Mouse (Mus musculus) lung, adult 2 months (tissue): ENCODE results near the gene Sbf2.

Source experiments
- CTCF ChIP-seq: fragments of 200-500 bp; IDR thresholded peaks from 2 replicates; pipeline ENCODE4 v1.5.1; 2011; ENCODE audit warnings: mild to moderate bottlenecking, low read length, control low read depth; ENCODE audit not compliant: insufficient read depth
- POLR2A ChIP-seq: fragments of 200-500 bp; IDR thresholded peaks from 2 replicates; pipeline ENCODE4 v1.6.1; 2011; ENCODE audit warnings: low read depth, mild to moderate bottlenecking, control low read depth, low read length, borderline replicate concordance; ENCODE audit errors: extremely low read depth

DNA sequence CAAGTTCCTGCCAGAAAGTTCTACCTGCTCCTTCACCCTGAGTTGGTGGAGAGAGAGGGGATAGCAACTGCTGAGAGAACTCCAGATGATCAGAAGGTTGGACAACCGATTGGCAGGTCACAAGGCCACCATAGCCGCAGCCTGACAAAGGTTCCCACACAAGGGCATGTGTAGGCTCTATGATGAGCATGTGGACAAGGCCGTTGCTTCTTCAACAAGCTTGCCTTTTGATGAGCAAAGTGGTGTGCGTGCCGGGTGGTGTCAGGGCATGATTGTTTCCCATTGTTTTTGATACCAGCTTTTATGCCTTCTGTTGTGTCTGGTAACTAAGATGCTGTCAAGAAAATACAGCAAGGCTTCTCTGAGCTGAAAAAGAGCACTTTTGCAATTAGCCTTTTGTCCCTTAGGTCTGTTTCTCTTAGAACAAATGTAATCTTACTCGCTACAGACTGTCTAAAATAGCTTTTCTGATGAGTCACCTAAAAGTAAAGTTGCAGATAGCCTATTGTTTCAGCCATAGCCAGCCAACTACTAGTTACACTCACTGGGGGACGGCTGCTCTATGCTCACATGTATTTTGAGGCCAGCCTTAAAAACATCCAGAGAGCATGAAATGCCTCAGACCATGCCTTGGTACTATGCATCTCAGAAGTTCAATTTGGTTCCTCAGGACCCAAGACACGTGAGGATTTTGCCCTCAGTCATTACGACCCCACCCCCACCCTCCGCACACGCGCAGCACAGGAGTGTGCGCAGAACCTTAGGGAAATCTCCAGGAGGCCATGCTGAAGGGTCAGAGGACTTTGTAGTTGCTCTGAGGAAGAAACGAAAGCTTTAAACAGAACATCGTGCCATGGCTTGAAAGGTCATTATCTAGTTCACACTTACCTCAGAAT is 33.1 kb upstream of the Sbf2 start:
- TF ChIP-seq POLR2A (no peak), CTCF (no peak)
